Mouse (Mus musculus) myocyte (in vitro differentiated cells): ENCODE measurements at regions not wholly inside any gene's neighbourhood (a gene's known extent, or its start where the extent isn't known, plus 50 kb on each side); places are given as distances from the start of the nearest gene placed in this dataset.
"Not testable (repeated sequence)": the region's sequence is repeated elsewhere in the genome, so short reads cannot be mapped to it uniquely, and the experiment has no call there.

Experiments
- H3K27me3 ChIP-seq: one replicate; pipeline ENCODE4 v1.6.1; 2011; ENCODE audit not compliant: control insufficient read depth, insufficient read depth, insufficient read length
- H3K36me3 ChIP-seq: one replicate; pipeline ENCODE4 v1.6.1; 2011; ENCODE audit not compliant: control insufficient read depth, insufficient read depth
- H3K4me2 ChIP-seq: one replicate; pipeline ENCODE4 v1.6.1; 2011; ENCODE audit warnings: low read depth, control low read depth
- H3K4me3 ChIP-seq: one replicate; pipeline ENCODE4 v1.5.1; 2011; ENCODE audit warnings: mild to moderate bottlenecking, control low read depth, moderate library complexity
- H3K79me2 ChIP-seq: one replicate; pipeline ENCODE4 v1.6.1; 2011; ENCODE audit not compliant: control insufficient read depth, insufficient read depth
- H3ac ChIP-seq: one replicate; pipeline ENCODE4 v1.6.1; 2011; ENCODE audit not compliant: control insufficient read depth, insufficient read length
- CEBPB ChIP-seq: IDR thresholded peaks from 2 replicates; pipeline ENCODE4 v1.6.1; 2011; ENCODE audit warnings: mild to moderate bottlenecking, moderate library complexity; ENCODE audit not compliant: poor library complexity, insufficient read depth, severe bottlenecking
- E2F4 ChIP-seq: IDR thresholded peaks from one replicate; pipeline ENCODE4 v1.6.1; 2011; ENCODE audit warnings: mild to moderate bottlenecking, control low read depth, moderate library complexity; ENCODE audit not compliant: insufficient read depth
- MAX ChIP-seq: IDR thresholded peaks from one replicate; pipeline ENCODE4 v1.6.1; 2011; ENCODE audit warnings: low read depth, mild to moderate bottlenecking, control low read depth
- MYOD1 ChIP-seq, 3 experiments: IDR thresholded peaks; one replicate each; pipeline ENCODE4 v1.6.1; 2011; ENCODE audit warnings: control low read depth in 2 of 3, low read depth in 2 of 3, mild to moderate bottlenecking in 2 of 3, moderate library complexity in 1 of 3; ENCODE audit not compliant: insufficient read length in 2 of 3, control insufficient read depth in 1 of 3
- MYOG ChIP-seq, 3 experiments: IDR thresholded peaks; one replicate each; pipeline ENCODE4 v1.6.1; 2011; ENCODE audit warnings: control low read depth in 2 of 3, low read depth in 2 of 3, mild to moderate bottlenecking in 2 of 3; ENCODE audit not compliant: insufficient read length in 2 of 3, control insufficient read depth in 1 of 3, insufficient read depth in 1 of 3
- POLR2A ChIP-seq: IDR thresholded peaks from one replicate; pipeline ENCODE4 v1.6.1; 2011; ENCODE audit warnings: low read depth, mild to moderate bottlenecking, control low read depth, moderate library complexity; ENCODE audit not compliant: insufficient read length
- POLR2AphosphoS2 ChIP-seq: IDR thresholded peaks from one replicate; pipeline ENCODE4 v1.6.1; 2011; ENCODE audit warnings: low read depth, control low read depth; ENCODE audit not compliant: insufficient read length
- REST ChIP-seq: IDR thresholded peaks from one replicate; pipeline ENCODE4 v1.6.1; 2011; ENCODE audit warnings: mild to moderate bottlenecking, control low read depth, moderate library complexity; ENCODE audit not compliant: insufficient read depth, insufficient read length
- SRF ChIP-seq: IDR thresholded peaks from one replicate; pipeline ENCODE4 v1.6.1; 2011; ENCODE audit warnings: low read depth; ENCODE audit not compliant: control insufficient read depth, insufficient read length
- TCF12 ChIP-seq: IDR thresholded peaks from one replicate; pipeline ENCODE4 v1.6.1; 2011; ENCODE audit warnings: mild to moderate bottlenecking, control low read depth; ENCODE audit not compliant: poor library complexity, insufficient read depth, severe bottlenecking
- TCF3 ChIP-seq: IDR thresholded peaks from one replicate; pipeline ENCODE4 v1.6.1; 2011; ENCODE audit warnings: low read depth, control low read depth; ENCODE audit not compliant: insufficient read length
- USF1 ChIP-seq: IDR thresholded peaks from one replicate; pipeline ENCODE4 v1.6.1; 2011; ENCODE audit warnings: low read depth, mild to moderate bottlenecking, control low read depth, moderate library complexity

DNA sequence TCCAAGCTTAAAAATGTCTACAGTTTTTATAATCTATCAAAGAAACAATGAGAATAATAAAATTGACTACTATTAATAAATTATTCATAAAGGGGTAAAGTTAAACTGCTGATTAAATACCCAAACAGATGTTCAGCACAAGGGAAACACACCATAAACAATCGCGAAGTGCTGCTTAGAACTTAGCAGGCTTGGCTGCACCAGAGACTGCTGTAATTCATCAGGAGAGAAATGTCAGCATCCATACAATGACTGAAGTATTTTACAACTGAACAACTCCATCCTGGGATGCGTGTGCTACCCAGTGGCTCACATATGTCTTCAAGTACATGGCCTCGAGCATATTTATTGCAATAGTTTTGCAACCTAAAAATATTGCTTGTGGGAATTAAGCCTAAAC is 78.4 kb upstream of the Pou1f1 start:
- Histone ChIP-seq H3K4me2 (no peak overlapping the region), H3K36me3 (no peaks in the 10 kb centered on the region), H3K4me3 (no peak overlapping the region), H3K79me2 (no peaks in the 10 kb centered on the region), H3K27me3 (no peaks in the 10 kb centered on the region), H3ac (no peak overlapping the region)
- TF ChIP-seq REST, result no peak
- TF ChIP-seq POLR2A, result no peak
- no peak for TF ChIP-seq USF1
- TF ChIP-seq MAX, result no peak
- TF ChIP-seq CEBPB, result no peak
- TF ChIP-seq TCF12, result no peak
- TF ChIP-seq E2F4, result no peak
- TF ChIP-seq POLR2AphosphoS2, result no peak
- no peak for TF ChIP-seq TCF3
- TF ChIP-seq MYOG (IDR thresholded peaks at IDR 0.05; ENCODE audit: control insufficient read depth in 1 of 3, insufficient read depth in 1 of 3, insufficient read length in 2 of 3, low read depth in 2 of 3), result no peak
- TF ChIP-seq SRF, result no peak
- TF ChIP-seq MYOD1 (IDR thresholded peaks at IDR 0.05; ENCODE audit: control insufficient read depth in 1 of 3, insufficient read length in 2 of 3, low read depth in 2 of 3), result no peak

DNA sequence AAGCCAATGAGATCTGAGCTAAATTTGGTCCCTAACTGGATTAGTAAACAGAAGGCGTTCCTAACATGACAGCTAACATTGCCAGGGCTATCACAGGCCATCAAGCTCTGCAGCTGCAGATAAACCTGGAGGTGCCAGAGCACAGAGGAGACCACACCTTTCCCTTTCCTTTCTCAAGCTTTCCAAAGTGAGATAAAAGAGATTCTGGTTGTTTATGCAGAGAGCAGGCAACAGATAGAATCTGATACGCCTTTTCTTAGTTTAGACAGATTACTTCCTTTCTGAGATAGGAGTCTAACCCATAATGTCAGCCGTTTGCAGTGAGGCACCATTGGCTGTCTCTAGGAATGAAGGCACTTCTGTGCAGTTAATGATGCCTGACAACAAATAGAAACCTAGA is 71.5 kb upstream of the Pou1f1 start:
- Histone ChIP-seq H3K36me3 (no peaks in the 10 kb centered on the region), H3ac (no peak overlapping the region)
- TF ChIP-seq SRF (no peak), E2F4 (no peak), MYOD1 (IDR thresholded peaks at IDR 0.05; ENCODE audit: control insufficient read depth in 1 of 3, insufficient read length in 2 of 3, low read depth in 2 of 3) (no peak), TCF3 (no peak), MAX (no peak), POLR2A (no peak), POLR2AphosphoS2 (no peak), REST (no peak), USF1 (no peak), CEBPB (no peak), TCF12 (no peak), MYOG (IDR thresholded peaks at IDR 0.05; ENCODE audit: control insufficient read depth in 1 of 3, insufficient read depth in 1 of 3, insufficient read length in 2 of 3, low read depth in 2 of 3) (no peak)

GRCm38 (mm10) chr16:65450706-65451105 is 69.6 kb upstream of the Pou1f1 start:
- no peak overlapping the region for H3ac ChIP-seq
- H3K4me3 ChIP-seq, result no peak overlapping the region
- TF ChIP-seq SRF, result no peak
- no peak for TF ChIP-seq REST
- peak; percentile 69; the same call in 1 of the 2 replicates for TF ChIP-seq CEBPB
- no peak for TF ChIP-seq POLR2A
- TF ChIP-seq MYOD1 (IDR thresholded peaks at IDR 0.05; ENCODE audit: control insufficient read depth in 1 of 3, insufficient read length in 2 of 3, low read depth in 2 of 3), result no peak
- no peak for TF ChIP-seq TCF3
- TF ChIP-seq USF1, result no peak
- no peaks in the 10 kb centered on the region for H3K79me2 ChIP-seq
- H3K4me2 ChIP-seq, result peak overlapping the region; percentile 2
- no peaks in the 10 kb centered on the region for H3K36me3 ChIP-seq
- no peaks in the 10 kb centered on the region for H3K27me3 ChIP-seq

More for the DNA sequence above, 71.5 kb upstream of the Pou1f1 start:
- Histone ChIP-seq H3K4me3 (no peak overlapping the region), H3K4me2 (no peak overlapping the region), H3K27me3 (no peaks in the 10 kb centered on the region), H3K79me2 (no peaks in the 10 kb centered on the region)

GRCm38 (mm10) chr16:65451885-65452284 is 68.4 kb upstream of the Pou1f1 start:
- Histone ChIP-seq H3ac (no peak overlapping the region), H3K4me2 (no peak overlapping the region), H3K4me3 (no peak overlapping the region), H3K27me3 (no peaks in the 10 kb centered on the region), H3K79me2 (no peaks in the 10 kb centered on the region), H3K36me3 (no peaks in the 10 kb centered on the region)
- TF ChIP-seq REST, result no peak
- TF ChIP-seq POLR2AphosphoS2, result no peak
- TF ChIP-seq SRF, result no peak

DNA sequence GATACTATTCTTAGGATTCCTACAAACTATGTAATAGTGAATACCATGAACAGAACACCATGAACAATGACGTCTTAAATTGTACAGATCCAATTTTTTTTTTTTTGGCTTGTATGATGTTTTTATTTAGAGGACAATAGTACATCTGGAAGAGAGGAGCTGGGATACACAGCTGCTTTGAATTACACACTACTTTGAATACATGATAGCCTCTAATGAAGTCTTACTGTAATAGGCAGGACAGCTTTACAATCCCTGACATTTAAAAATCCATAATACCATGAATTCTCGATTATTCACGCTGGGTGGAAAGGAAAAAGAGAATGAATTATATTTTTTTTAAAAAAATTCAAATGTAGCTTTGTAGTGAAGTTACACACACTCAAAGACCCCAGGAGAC is 63.4 kb upstream of the Pou1f1 start:
- H3K79me2 ChIP-seq, H3K4me3 ChIP-seq, H3K27me3 ChIP-seq, H3K36me3 ChIP-seq, H3K4me2 ChIP-seq, H3ac ChIP-seq: not testable (repeated sequence)

GRCm38 (mm10) chr16:65458234-65458633 is 62.1 kb upstream of the Pou1f1 start:
- Histone ChIP-seq H3ac (no peak overlapping the region), H3K79me2 (no peaks in the 10 kb centered on the region), H3K4me3 (no peak overlapping the region), H3K27me3 (no peaks in the 10 kb centered on the region), H3K4me2 (no peak overlapping the region), H3K36me3 (no peaks in the 10 kb centered on the region)
- TF ChIP-seq MYOG (IDR thresholded peaks at IDR 0.05; ENCODE audit: control insufficient read depth in 1 of 3, insufficient read depth in 1 of 3, insufficient read length in 2 of 3, low read depth in 2 of 3) (no peak), SRF (no peak), POLR2A (no peak), MYOD1 (IDR thresholded peaks at IDR 0.05; ENCODE audit: control insufficient read depth in 1 of 3, insufficient read length in 2 of 3, low read depth in 2 of 3) (no peak), CEBPB (no peak), TCF12 (no peak), E2F4 (no peak), TCF3 (no peak), POLR2AphosphoS2 (no peak)
